9 mouse cellular contexts compared by ENCODE assay signal in the genomic region with DNA sequence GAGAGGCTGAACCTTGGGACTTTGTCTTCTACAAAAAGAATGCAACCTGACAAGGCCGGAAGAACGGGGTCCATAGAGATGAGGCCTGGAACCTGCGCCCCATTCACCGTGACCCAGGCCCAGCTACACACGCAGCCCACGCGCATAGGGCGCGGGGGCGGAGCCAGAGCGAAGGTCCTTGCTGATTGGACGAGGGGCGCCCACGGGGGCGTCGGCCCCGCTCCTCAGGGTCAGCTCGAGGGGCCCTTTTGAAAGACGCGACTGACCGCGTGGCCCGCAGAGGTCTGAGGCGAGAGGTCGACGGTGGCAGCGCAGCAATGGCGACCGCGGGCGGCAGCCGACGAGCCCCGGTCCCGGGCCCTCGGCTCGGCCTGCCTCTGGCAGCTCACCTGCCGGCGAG. TPM values are rescaled to one million over a fixed set of nuclear protein-coding genes. Genes with fewer than 3 reads are reported as not detected.
DNase-seq lines count a peak whose midpoint lies in the region; ATAC-seq lines count a peak whose summit lies in the region.
"Had no signal": no experiment of that assay in that cellular context is flagged by ENCODE, and none has a peak within 500 bp of the region (broad histone marks: within the 10 kb centered on the region; RNA-seq: fewer than 3 reads in every experiment).

A gene (plus strand): TSS at position 122 of the 400 bp plus-strand sequence.

- H3K9me3 ChIP-seq in heart, embryonic 11.5 days (replicated peaks; ENCODE audit: control insufficient read depth, low read length) = peaks cover 6% of the 10 kb centered on the region; the same call in 1 of the 2 replicates
- peaks cover 24% of the 10 kb centered on the region for H3K9me3 ChIP-seq in embryonic facial prominence, embryonic 10.5 days
- H3K9me3 ChIP-seq in intestine, embryonic 16.5 days (ENCODE audit: control insufficient read depth, low read length) = no peaks in the 10 kb centered on the region
- H3K9me3 ChIP-seq in midbrain, embryonic 15.5 days = 0 out of 2 replicates have a peak, but pooled peaks cover 10% of the 10 kb centered on the region

- no peaks in the 10 kb centered on the region for H3K36me3 ChIP-seq in heart, embryonic 11.5 days (ENCODE audit: control insufficient read depth, insufficient read depth, low read length)
- H3K36me3 ChIP-seq in embryonic facial prominence, embryonic 10.5 days (replicated peaks) = no peaks in the 10 kb centered on the region
- no peaks in the 10 kb centered on the region for H3K36me3 ChIP-seq in intestine, embryonic 16.5 days (ENCODE audit: control insufficient read depth, insufficient read depth, low read length)
- no peaks in the 10 kb centered on the region for H3K36me3 ChIP-seq in midbrain, embryonic 15.5 days (replicated peaks)

- peak within 1 kb of the TSS; percentile 5; the same call in 1 of the 2 replicates for H3K4me3 ChIP-seq in heart, embryonic 11.5 days (ENCODE audit: low read depth, low read length)
- peak within 1 kb of the TSS; percentile 45 for H3K4me3 ChIP-seq in embryonic facial prominence, embryonic 10.5 days
- peak within 1 kb of the TSS; percentile 20; the same call in 1 of the 2 replicates for H3K4me3 ChIP-seq in intestine, embryonic 16.5 days (ENCODE audit: low read length)
- 0 out of 2 replicates have a peak within 1 kb of the TSS, but pooled peaks have one; percentile 8 for H3K4me3 ChIP-seq in midbrain, embryonic 15.5 days

- 0 out of 2 replicates have a peak, but pooled peaks have one; percentile 31 for ATAC-seq in heart, embryonic 11.5 days (replicated peaks; ENCODE audit: insufficient number of reproducible peaks, low FRiP score, low TSS enrichment)
- no peak for ATAC-seq in intestine, embryonic 16.5 days
- ATAC-seq in midbrain, embryonic 15.5 days (replicated peaks) = no peak

- no peak within 1 kb of the TSS for H3K27ac ChIP-seq in heart, embryonic 11.5 days (ENCODE audit: low read depth, low read length)
- no peak within 1 kb of the TSS for H3K27ac ChIP-seq in embryonic facial prominence, embryonic 10.5 days (replicated peaks)
- no peak within 1 kb of the TSS for H3K27ac ChIP-seq in intestine, embryonic 16.5 days (ENCODE audit: low read length)
- no peak within 1 kb of the TSS for H3K27ac ChIP-seq in midbrain, embryonic 15.5 days

- WGBS in heart, embryonic 11.5 days (ENCODE audit: insufficient replicate concordance) = 40% methylated on average over 38 of the region's 39 CpGs
- WGBS in embryonic facial prominence, embryonic 10.5 days = 55% methylated on average over 39 of the region's 39 CpGs
- 53% methylated on average over 39 of the region's 39 CpGs for WGBS in intestine, embryonic 16.5 days
- 58% methylated on average over 39 of the region's 39 CpGs for WGBS in midbrain, embryonic 15.5 days

- peak within 1 kb of the TSS; percentile 40; the same call in 1 of the 2 replicates for H3K9ac ChIP-seq in heart, embryonic 11.5 days (ENCODE audit: low read depth, low read length)
- no peak within 1 kb of the TSS for H3K9ac ChIP-seq in intestine, embryonic 16.5 days (ENCODE audit: low read depth, low read length)
- H3K9ac ChIP-seq in midbrain, embryonic 15.5 days = no peak within 1 kb of the TSS

- no peaks in the 10 kb centered on the region for H3K27me3 ChIP-seq in heart, embryonic 11.5 days (ENCODE audit: control insufficient read depth, insufficient read depth, low read length)
- H3K27me3 ChIP-seq in embryonic facial prominence, embryonic 10.5 days (replicated peaks; ENCODE audit: low read depth, poor library complexity, severe bottlenecking) = 0 out of 2 replicates have a peak, but pooled peaks cover 4% of the 10 kb centered on the region
- H3K27me3 ChIP-seq in intestine, embryonic 16.5 days (replicated peaks; ENCODE audit: control insufficient read depth, insufficient read depth, low read length) = no peaks in the 10 kb centered on the region
- no peaks in the 10 kb centered on the region for H3K27me3 ChIP-seq in midbrain, embryonic 15.5 days (replicated peaks)

- DNase-seq in heart, adult 8-10 months (ENCODE audit: low spot score) = no peak
- DNase-seq in embryonic facial prominence, embryonic 10.5 days (ENCODE audit: low spot score) = peak; percentile 24
- DNase-seq in adrenal gland, postnatal 25 days = no peak
- DNase-seq in cerebellum, adult 11-12 months = no peak
- DNase-seq in layer of hippocampus, postnatal 14 days (ENCODE audit: low spot score in 2 of 2) = no peak
- DNase-seq: heart, postnatal 4 days had no signal

- H3K4me2 ChIP-seq in heart, embryonic 11.5 days = peak within 1 kb of the TSS; percentile 53
- H3K4me2 ChIP-seq in intestine, embryonic 16.5 days (ENCODE audit: low read depth, low read length) = peak within 1 kb of the TSS; percentile 32
- H3K4me2 ChIP-seq in midbrain, embryonic 15.5 days = peak within 1 kb of the TSS; percentile 21; the same call in 1 of the 2 replicates

- H3K4me1 ChIP-seq in heart, embryonic 11.5 days (ENCODE audit: control insufficient read depth, insufficient read depth, low read length) = no peaks in the 10 kb centered on the region
- H3K4me1 ChIP-seq in embryonic facial prominence, embryonic 10.5 days = peaks cover 4% of the 10 kb centered on the region; the same call in 1 of the 2 replicates
- H3K4me1 ChIP-seq in intestine, embryonic 16.5 days (ENCODE audit: control insufficient read depth, insufficient read depth, low read length) = no peaks in the 10 kb centered on the region
- H3K4me1 ChIP-seq in midbrain, embryonic 15.5 days = no peaks in the 10 kb centered on the region

RNA-seq across cellular contexts. Expression of the gene that starts here (rescaled TPM):
- 0.31 and 1.5 TPM in 2 replicates for polyA plus RNA-seq in heart, embryonic 11.5 days (2014; fragmentation: Nextera tagmentation; extraction: Ambion mirVana)
- not detected for total RNA-seq in heart, adult 8-10 months (2022)
- 0.20 and 0.52 TPM in 2 replicates for polyA plus RNA-seq in embryonic facial prominence, embryonic 10.5 days (2016; fragmentation: Nextera tagmentation; extraction: Ambion mirVana)
- 0.15 and 0.32 TPM in 2 replicates for polyA plus RNA-seq in intestine, embryonic 16.5 days (2015; fragmentation: Nextera tagmentation; extraction: Ambion mirVana)
- polyA plus RNA-seq in midbrain, embryonic 15.5 days (2015; fragmentation: Nextera tagmentation; extraction: Ambion mirVana) = 0.09 and 0.25 TPM in 2 replicates
- total RNA-seq in adrenal gland, postnatal 25 days (2021) = not detected in 2 replicates
- total RNA-seq in layer of hippocampus, postnatal 14 days (2021) = not detected

Comparison
In these comparisons a context has a peak if more than half of its experiments do, and no peak if none do; other contexts are left out.
1. Peak in DNase-seq and H3K4me3 ChIP-seq in embryonic facial prominence, embryonic 10.5 days; RNA of the gene not detected or under 1 TPM.